Mouse (Mus musculus): ENCODE results near the gene Fam174b. TPM values are rescaled to one million over a fixed set of nuclear protein-coding genes. Genes with fewer than 3 reads are reported as not detected.

Gene Fam174b
- 2.6 and 2.9 TPM in 2 replicates for polyA plus RNA-seq (2015; fragmentation: Nextera tagmentation; extraction: Ambion mirVana)

- Histone ChIP-seq H3K27ac (ENCODE audit: low read depth) (no peak within 1 kb of the TSS), H3K4me3 (ENCODE audit: low read depth, low read length) (peak within 1 kb of the TSS; percentile 48), H3K4me1 (ENCODE audit: insufficient read depth) (no peaks in the 10 kb centered on the region), H3K27me3 (ENCODE audit: insufficient read depth, low read length) (peaks cover 29% of the 10 kb centered on the region), H3K9ac (replicated peaks) (peak within 1 kb of the TSS; percentile 46), H3K9me3 (ENCODE audit: low read length) (no peaks in the 10 kb centered on the region), H3K36me3 (replicated peaks; ENCODE audit: insufficient read depth, low read length) (no peaks in the 10 kb centered on the region), H3K4me2 (ENCODE audit: low read depth, low read length) (peak within 1 kb of the TSS; percentile 71)
- peak; percentile 41 for DNase-seq
- peak; percentile 25; the same call in 1 of the 2 replicates for ATAC-seq
- 3% methylated on average over 78 of the region's 94 CpGs for WGBS (ENCODE audit: insufficient replicate concordance)
- TF ChIP-seq EP300 (IDR thresholded peaks at IDR 0.05; ENCODE audit: low read depth): no peak
- TF ChIP-seq CTCF (IDR thresholded peaks at IDR 0.05; ENCODE audit: low read depth): no peak
These were observed at the start of gene Fam174b for GRCm38 (mm10) chr7:73740111-73741035. Fam174b (plus strand) TSS chr7:73740302.

GRCm38 (mm10) chr7:73697092-73697491 lies 43.0 kb upstream of the Fam174b start:
- no peak overlapping the region for H3K27ac ChIP-seq (ENCODE audit: low read depth)
- H3K4me1 ChIP-seq (ENCODE audit: insufficient read depth): no peaks in the 10 kb centered on the region
- no peak for DNase-seq
- no peaks in the 10 kb centered on the region for H3K36me3 ChIP-seq (replicated peaks; ENCODE audit: insufficient read depth, low read length)
- H3K27me3 ChIP-seq (ENCODE audit: insufficient read depth, low read length): no peaks in the 10 kb centered on the region
- no peak overlapping the region for H3K4me2 ChIP-seq (ENCODE audit: low read depth, low read length)
- no peak overlapping the region for H3K4me3 ChIP-seq (ENCODE audit: low read depth, low read length)
- no peak for TF ChIP-seq CTCF (IDR thresholded peaks at IDR 0.05; ENCODE audit: low read depth)
- no peak for TF ChIP-seq EP300 (IDR thresholded peaks at IDR 0.05; ENCODE audit: low read depth)
- no peak for ATAC-seq
- H3K9ac ChIP-seq (replicated peaks): no peak overlapping the region
- H3K9me3 ChIP-seq (ENCODE audit: low read length): no peaks in the 10 kb centered on the region
- 17% methylated on average over 3 of the region's 3 CpGs for WGBS (ENCODE audit: insufficient replicate concordance)

GRCm38 (mm10) chr7:73704305-73704704 lies 35.8 kb upstream of the Fam174b start:
- H3K9ac ChIP-seq (replicated peaks): no peak overlapping the region
- no peak overlapping the region for H3K27ac ChIP-seq (ENCODE audit: low read depth)
- no peaks in the 10 kb centered on the region for H3K9me3 ChIP-seq (ENCODE audit: low read length)
- no peak overlapping the region for H3K4me3 ChIP-seq (ENCODE audit: low read depth, low read length)
- no peaks in the 10 kb centered on the region for H3K36me3 ChIP-seq (replicated peaks; ENCODE audit: insufficient read depth, low read length)
- TF ChIP-seq CTCF (IDR thresholded peaks at IDR 0.05; ENCODE audit: low read depth): no peak
- TF ChIP-seq EP300 (IDR thresholded peaks at IDR 0.05; ENCODE audit: low read depth): no peak
- ATAC-seq (no peak), DNase-seq (no peak)
- no peaks in the 10 kb centered on the region for H3K27me3 ChIP-seq (ENCODE audit: insufficient read depth, low read length)
- no peaks in the 10 kb centered on the region for H3K4me1 ChIP-seq (ENCODE audit: insufficient read depth)
- no peak overlapping the region for H3K4me2 ChIP-seq (ENCODE audit: low read depth, low read length)

GRCm38 (mm10) chr7:73713506-73713905 lies 26.6 kb upstream of the Fam174b start:
- Histone ChIP-seq H3K27ac (ENCODE audit: low read depth) (no peak overlapping the region), H3K4me2 (ENCODE audit: low read depth, low read length) (no peak overlapping the region), H3K4me3 (ENCODE audit: low read depth, low read length) (no peak overlapping the region), H3K9me3 (ENCODE audit: low read length) (no peaks in the 10 kb centered on the region), H3K27me3 (ENCODE audit: insufficient read depth, low read length) (no peaks in the 10 kb centered on the region), H3K4me1 (ENCODE audit: insufficient read depth) (no peaks in the 10 kb centered on the region), H3K9ac (replicated peaks) (no peak overlapping the region), H3K36me3 (replicated peaks; ENCODE audit: insufficient read depth, low read length) (no peaks in the 10 kb centered on the region)
- DNase-seq: no peak
- WGBS (ENCODE audit: insufficient replicate concordance): 81% methylated on average over 8 of the region's 8 CpGs
- TF ChIP-seq CTCF (IDR thresholded peaks at IDR 0.05; ENCODE audit: low read depth): no peak
- TF ChIP-seq EP300 (IDR thresholded peaks at IDR 0.05; ENCODE audit: low read depth): no peak
- no peak for ATAC-seq

- ATAC-seq: no peak
- no peak overlapping the region for H3K27ac ChIP-seq (ENCODE audit: low read depth)
These were observed 24.0 kb upstream of the Fam174b start for GRCm38 (mm10) chr7:73715928-73716749.

GRCm38 (mm10) chr7:73716841-73717240 lies 23.3 kb upstream of the Fam174b start:
- H3K9ac ChIP-seq (replicated peaks): no peak overlapping the region
- H3K36me3 ChIP-seq (replicated peaks; ENCODE audit: insufficient read depth, low read length): no peaks in the 10 kb centered on the region
- WGBS (ENCODE audit: insufficient replicate concordance): 85% methylated on average over 3 of the region's 3 CpGs
- no peaks in the 10 kb centered on the region for H3K4me1 ChIP-seq (ENCODE audit: insufficient read depth)
- H3K9me3 ChIP-seq (ENCODE audit: low read length): no peaks in the 10 kb centered on the region
- DNase-seq (no peak), ATAC-seq (no peak)
- H3K27me3 ChIP-seq (ENCODE audit: insufficient read depth, low read length): no peaks in the 10 kb centered on the region
- H3K4me2 ChIP-seq (ENCODE audit: low read depth, low read length): no peak overlapping the region
- H3K27ac ChIP-seq (ENCODE audit: low read depth): no peak overlapping the region
- H3K4me3 ChIP-seq (ENCODE audit: low read depth, low read length): no peak overlapping the region
- no peak for TF ChIP-seq EP300 (IDR thresholded peaks at IDR 0.05; ENCODE audit: low read depth)
- no peak for TF ChIP-seq CTCF (IDR thresholded peaks at IDR 0.05; ENCODE audit: low read depth)

More at GRCm38 (mm10) chr7:73715928-73716749, 24.0 kb upstream of the Fam174b start:
- Histone ChIP-seq H3K4me3 (ENCODE audit: low read depth, low read length) (no peak overlapping the region), H3K9ac (replicated peaks) (no peak overlapping the region), H3K4me2 (ENCODE audit: low read depth, low read length) (no peak overlapping the region), H3K4me1 (ENCODE audit: insufficient read depth) (no peaks in the 10 kb centered on the region), H3K9me3 (ENCODE audit: low read length) (no peaks in the 10 kb centered on the region), H3K36me3 (replicated peaks; ENCODE audit: insufficient read depth, low read length) (no peaks in the 10 kb centered on the region), H3K27me3 (ENCODE audit: insufficient read depth, low read length) (no peaks in the 10 kb centered on the region)
- TF ChIP-seq CTCF (IDR thresholded peaks at IDR 0.05; ENCODE audit: low read depth): no peak
- no peak for TF ChIP-seq EP300 (IDR thresholded peaks at IDR 0.05; ENCODE audit: low read depth)
- 69% methylated on average over 15 of the region's 15 CpGs for WGBS (ENCODE audit: insufficient replicate concordance)
- no peak for DNase-seq
